Mouse (Mus musculus): ENCODE results near the gene Tjp3.

DNA sequence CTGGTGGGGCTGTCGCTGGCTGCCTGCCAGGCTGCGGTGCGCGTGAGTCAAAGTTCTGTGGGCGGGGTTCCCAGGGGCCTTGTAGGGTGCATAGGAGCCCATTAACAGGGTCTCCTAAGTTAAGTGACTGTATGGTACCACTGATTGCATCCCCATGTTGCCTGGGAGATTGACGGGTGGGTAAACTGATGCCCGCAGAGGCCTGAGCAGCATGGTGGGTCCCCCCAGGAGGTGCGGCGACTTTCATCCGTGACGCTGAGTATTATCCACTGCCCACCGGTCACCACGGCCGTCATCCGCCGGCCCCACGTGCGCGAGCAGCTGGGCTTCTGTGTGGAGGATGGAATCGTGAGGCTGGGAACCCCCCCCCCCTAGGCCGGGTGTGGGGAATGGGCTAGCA, 19.0 kb downstream of the Tjp3 start:
- TF ChIP-seq POLR2A (IDR thresholded peaks at IDR 0.05; ENCODE audit: borderline replicate concordance, insufficient read depth, low read length) (no peak), CTCF (IDR thresholded peaks at IDR 0.05; ENCODE audit: borderline replicate concordance, insufficient read depth, low read depth, low read length) (no peak)

Data from cerebellum, adult 2 months (tissue).